Mouse (Mus musculus): ENCODE measurements around the gene Neurl1a.
A peak's percentile ranks its signal among the peaks of the same experiment; 100 is the strongest.
"Not testable (repeated sequence)": the region's sequence is repeated elsewhere in the genome, so short reads cannot be mapped to it uniquely, and the experiment has no call there.

Neurl1a gene

GRCm38 (mm10) chr19:47178431-47179271 is at the start of gene Neurl1a:
Gene Neurl1a, plus strand, starts transcription at chr19:47178820.
- DNase-seq: peak; percentile 81 to 86

DNA sequence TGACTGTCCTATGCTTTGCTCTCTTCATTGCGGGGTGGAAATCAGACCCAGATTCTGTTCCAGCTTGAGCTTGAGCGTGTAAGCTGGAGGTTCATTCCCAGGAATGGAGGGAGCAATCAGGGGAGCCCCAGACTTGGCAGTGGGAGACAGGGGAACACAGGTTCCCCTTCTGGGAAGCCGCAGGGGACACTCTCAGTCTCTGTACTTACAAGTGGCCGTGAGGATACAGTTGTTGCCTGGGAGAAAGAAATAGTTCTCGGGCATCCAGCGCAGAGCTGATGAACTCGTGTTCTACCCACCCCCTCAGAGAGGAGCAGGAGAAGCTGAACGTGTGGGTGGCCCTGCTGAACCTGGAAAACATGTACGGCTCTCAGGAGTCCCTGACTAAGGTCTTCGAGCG is 49.8 kb upstream of the Neurl1a start:
- DNase-seq: no peak

DNA sequence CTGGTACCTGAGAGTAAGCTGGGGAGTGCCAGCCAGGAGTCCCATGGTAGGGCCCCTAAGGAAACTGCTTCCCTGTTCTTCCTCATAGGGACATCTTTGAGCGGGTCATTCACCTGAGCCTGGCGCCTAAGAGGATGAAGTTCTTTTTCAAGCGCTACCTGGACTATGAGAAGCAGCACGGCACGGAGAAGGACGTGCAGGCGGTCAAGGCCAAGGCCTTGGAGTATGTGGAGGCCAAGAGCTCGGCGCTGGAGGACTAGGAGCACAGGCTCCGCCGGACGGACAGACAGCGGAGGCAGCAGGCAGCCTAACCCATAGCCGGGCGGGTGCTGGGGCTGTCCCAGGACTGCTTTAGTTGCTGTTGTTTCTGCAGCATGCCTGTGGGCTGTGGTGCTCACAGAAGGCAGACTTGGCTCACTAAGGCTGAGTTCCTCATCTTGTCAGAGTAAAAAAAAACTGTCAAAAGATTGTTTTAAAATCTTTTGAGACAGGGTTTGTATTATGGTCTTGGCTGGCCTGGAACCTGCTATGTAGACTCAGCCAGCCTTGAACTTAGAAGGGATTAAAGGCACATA is 48.0 kb upstream of the Neurl1a start:
- DNase-seq: no peak

GRCm38 (mm10) chr19:47133161-47133560 is 45.5 kb upstream of the Neurl1a start:
- no peak for DNase-seq

DNA sequence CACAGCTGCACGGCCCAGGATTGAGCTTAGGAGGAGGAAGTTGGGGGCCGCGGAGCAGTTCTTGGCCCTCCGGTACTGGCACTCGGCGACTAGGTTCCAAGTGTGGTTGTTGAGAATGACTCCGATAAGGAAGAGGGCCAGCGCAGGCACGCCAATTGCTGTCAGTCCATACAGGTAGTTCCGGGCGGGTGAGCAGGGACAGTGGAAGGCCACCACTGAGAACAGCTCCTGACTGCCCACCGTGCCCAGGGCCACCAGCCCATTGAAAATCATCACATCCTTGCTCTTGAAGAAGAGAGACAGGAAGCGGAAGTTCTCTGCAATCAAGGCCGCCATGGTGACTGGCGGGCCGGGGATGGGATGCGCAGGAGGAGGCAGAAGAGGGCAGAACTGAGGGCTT is 43.1 kb upstream of the Neurl1a start:
- no peak for DNase-seq

DNA sequence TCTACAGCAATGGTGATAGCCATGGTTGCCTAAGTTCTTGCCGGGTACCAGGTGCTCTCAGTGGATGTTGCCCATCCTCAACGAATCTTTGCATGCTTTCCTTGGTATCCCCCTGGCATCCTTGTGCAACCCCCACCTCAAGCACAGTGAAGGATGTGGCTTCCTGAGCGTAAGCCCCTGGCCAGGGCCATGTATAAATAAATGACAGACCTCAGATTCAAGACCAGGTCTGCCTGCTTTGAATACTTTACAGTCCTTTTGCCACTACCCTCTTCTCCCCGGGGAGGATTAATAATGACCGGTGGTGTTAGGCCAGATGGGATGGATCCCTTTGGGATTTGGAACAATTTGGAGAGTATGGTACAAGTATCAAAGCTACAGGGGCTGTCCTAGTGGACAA is 42.5 kb upstream of the Neurl1a start:
- no peak for DNase-seq

- DNase-seq: peak; percentile 26 to 51
Observed at GRCm38 (mm10) chr19:47137051-47137581, 41.5 kb upstream of the Neurl1a start.

DNA sequence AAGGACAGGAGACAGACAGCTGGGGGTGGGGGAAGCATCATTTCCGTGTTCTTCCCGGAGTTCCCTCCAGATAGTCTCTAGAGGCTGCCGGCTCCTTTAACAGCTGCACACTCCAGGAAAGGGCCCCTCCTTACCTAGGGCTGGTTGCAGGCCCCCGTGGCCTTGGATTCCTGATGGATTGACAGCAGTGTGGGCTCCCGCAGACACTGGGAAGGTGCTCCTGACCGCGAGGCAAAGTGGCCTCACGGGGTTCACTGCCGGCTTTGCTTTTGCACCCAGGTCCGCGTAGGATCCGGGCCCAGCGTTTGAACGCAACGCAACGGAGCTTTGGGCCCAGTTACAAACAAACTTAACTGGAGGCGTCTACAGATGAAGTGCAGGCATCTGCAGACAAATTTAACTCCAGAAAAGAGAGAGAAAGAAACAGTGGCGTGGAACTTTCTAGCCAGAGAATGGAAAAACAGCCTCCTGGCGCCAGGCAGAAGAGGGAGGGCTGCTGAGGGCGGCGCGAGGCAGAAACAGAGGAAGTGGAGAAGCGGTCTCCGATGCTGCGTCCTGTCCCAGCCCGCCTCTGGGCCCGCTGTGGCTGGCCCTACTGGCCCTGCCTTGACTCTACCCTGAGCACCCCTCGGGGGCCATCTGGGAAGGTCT is 40.7 kb upstream of the Neurl1a start, which contains the start of gene Calhm2:
TSS of gene Calhm2 (minus strand) at position 524 of the 651 bp plus-strand sequence.
- DNase-seq: peak; percentile 17 to 29

- not testable (repeated sequence) for DNase-seq
Observed at GRCm38 (mm10) chr19:47139611-47140010, 39.0 kb upstream of the Neurl1a start.

GRCm38 (mm10) chr19:47142438-47142837 is 36.2 kb upstream of the Neurl1a start:
- DNase-seq: no peak

- no peak for DNase-seq
Observed at GRCm38 (mm10) chr19:47144154-47144553, 34.5 kb upstream of the Neurl1a start, which contains the start of gene Calhm1. Gene Calhm1, minus strand, starts transcription at chr19:47144254.

DNA sequence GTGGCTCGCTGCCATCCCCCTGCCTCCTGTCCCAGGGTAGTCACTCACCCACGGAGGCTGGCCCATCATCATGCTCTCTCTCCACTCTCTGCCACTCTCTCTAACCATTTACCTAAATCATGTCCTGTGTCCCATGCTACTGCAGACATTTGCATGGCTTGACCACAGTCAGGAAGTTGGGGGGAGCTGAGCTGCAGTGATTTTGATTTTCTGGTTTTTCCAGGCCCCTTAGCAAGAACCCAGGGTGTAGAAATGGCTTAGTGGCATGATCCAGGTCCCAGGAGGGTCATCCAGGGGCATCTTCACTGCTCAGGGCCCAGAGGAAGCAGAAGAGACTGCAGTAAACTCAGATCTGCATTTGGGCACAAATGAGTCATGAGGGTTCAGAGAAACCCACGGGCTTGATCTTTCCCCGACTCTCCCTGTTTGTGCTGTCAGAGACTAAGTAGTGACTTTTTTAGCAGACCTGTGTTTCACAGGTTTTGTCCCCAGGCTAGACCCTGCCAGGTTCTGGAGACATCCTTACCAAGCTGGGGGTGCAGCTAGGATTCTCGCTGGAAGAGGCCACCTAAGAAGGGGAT is 30.3 kb upstream of the Neurl1a start:
- no peak for DNase-seq

- no peak for DNase-seq
Observed at GRCm38 (mm10) chr19:47149854-47150253, 28.8 kb upstream of the Neurl1a start.

DNA sequence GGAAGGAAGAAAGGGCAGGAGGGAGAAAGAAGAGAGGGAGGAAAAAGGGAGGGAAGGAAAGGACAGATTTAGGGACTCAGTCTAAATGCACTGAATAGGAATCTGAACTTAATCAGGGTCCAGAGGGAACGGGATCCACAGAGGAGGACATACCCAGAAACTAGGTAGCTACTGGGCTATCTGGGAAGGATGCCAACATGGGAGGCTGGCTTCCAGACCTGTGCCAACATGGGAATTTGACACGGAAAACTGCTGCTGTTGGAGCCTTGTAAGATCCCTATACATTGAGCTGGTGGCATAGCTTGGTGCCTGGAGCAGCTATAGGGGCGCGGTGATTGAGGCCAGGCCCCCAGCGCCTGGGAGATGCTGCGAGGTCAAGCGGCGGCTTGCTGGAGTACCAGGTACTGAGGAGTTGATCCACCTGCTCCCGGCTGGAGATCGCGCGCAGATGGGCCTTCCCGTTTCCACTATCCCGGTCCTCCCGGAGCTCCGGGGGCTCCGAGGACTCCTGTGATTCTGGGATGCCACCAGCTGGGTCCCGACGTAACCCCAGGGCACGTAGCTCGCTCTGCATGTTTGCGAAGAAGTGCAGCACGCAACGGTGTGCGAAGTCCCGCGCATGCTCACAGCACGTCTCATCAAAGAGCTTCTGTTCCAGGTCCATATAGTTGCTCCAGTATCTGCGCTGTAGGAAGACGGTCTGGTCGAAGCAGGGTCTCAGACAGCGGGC is 27.1 kb upstream of the Neurl1a start:
- peak; percentile 62 to 63 for DNase-seq

GRCm38 (mm10) chr19:47152062-47152369 is 26.6 kb upstream of the Neurl1a start:
- DNase-seq: no peak

GRCm38 (mm10) chr19:47153767-47154166 is 24.9 kb upstream of the Neurl1a start:
- DNase-seq: no peak

GRCm38 (mm10) chr19:47157664-47158063 is 21.0 kb upstream of the Neurl1a start, which contains the start of gene Calhm3:
Gene Calhm3, minus strand, starts transcription at chr19:47157764.
- no peak for DNase-seq

DNA sequence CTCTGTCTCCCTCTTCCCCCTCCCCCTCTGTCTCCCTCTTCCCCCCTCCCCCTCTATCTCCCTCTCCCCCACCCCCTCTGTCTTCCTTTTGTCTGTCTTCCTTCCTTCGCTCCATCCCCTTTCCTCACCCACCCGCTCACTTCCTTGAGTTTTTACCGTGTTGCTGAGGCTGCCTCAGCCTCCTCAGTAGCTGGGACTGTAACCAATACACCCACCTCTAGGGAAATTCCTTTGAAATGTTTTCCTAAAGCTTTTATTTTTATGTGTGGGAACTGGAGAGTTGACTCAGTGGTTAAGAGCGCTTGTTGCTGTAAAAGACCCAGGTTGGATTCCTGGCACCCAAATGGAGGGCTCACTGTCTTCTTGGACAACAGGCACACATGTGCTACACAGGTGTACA is 17.0 kb upstream of the Neurl1a start:
- no peak for DNase-seq

- DNase-seq: no peak
Observed at GRCm38 (mm10) chr19:47163176-47163744, 15.4 kb upstream of the Neurl1a start.

GRCm38 (mm10) chr19:47166758-47167157 is 11.9 kb upstream of the Neurl1a start:
- no peak for DNase-seq

DNA sequence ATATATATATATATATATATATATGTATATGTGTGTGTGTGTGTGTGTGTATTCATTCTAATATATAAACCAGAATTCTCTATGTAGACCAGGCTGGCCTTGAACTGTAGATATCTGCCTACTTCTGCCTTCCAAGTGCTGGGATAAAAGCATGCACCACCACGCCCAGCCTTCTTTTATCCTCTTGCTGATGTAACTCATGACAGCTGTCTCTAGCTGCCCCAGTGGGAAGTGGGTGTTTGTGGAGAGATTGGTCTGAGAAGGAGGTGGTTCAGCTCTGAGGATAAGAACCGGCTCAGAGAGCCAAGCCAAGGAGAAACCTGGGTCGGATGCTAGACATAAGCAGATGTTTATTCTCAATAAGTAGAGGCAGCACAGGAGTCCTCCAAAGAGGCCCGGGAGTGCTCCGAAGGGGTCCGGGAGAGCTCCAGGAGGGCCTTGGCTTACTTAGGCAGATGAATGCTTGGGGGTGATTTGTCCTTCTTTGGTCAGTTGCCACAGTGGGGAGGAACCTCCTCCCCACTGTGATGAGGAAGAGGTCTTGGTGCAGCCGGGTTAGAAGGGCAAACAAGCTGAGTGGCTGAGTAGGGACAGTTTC is 10.9 kb upstream of the Neurl1a start:
- DNase-seq: no peak

DNA sequence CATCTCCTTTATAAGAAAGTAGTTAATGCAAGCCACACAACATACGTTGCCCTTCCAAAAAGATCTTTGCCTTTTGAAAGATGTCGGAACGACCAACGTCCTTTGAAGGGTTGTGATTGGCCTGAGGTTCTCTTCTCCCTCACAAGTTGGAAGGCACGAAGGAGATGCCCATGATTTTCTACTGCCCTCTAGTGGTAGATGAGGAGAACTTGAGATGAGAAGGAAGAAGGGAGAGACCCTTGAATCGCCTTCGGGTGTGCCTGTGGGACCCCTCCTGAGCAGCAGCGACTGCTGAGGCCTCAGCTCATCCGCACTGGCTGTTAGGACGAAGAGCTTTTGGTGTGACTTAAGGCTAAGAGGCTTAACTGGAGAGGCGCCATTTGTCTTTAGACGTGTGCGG is 10.4 kb upstream of the Neurl1a start:
- peak in 1 of 2 experiments; percentile 36 for DNase-seq
